Mouse (Mus musculus) liver, embryonic 15.5 days (tissue): ENCODE results near the gene Exoc3l4. TPM values are rescaled to one million over a fixed set of nuclear protein-coding genes. Genes with fewer than 3 reads are reported as not detected.
A peak's percentile ranks its signal among the peaks of the same experiment; 100 is the strongest.

Source experiments
- ATAC-seq: fragments of 200-750 bp; cut with Nextera tagmentation; 2 replicates; pipeline ENCODE4 v1.8.0; 2017; ENCODE audit warnings: moderate number of reproducible peaks, mild to moderate bottlenecking, moderate library complexity; ENCODE audit not compliant: insufficient read depth
- H3K27ac ChIP-seq: fragments of 300-500 bp; sonication (generic); replicated peaks from 2 replicates; pipeline ENCODE4 v1.5.1; 2015; ENCODE audit warnings: mild to moderate bottlenecking, inconsistent platforms
- H3K27me3 ChIP-seq: fragments of 300-500 bp; sonication (generic); 2 replicates; pipeline ENCODE4 v1.6.1; 2015; ENCODE audit warnings: mild to moderate bottlenecking, inconsistent platforms
- H3K36me3 ChIP-seq: fragments of 300-500 bp; sonication (generic); replicated peaks from 2 replicates; pipeline ENCODE4 v1.6.1; 2015; ENCODE audit warnings: moderate library complexity, mild to moderate bottlenecking, inconsistent platforms
- H3K4me1 ChIP-seq: fragments of 300-500 bp; sonication (generic); replicated peaks from 2 replicates; pipeline ENCODE4 v1.6.1; 2015; ENCODE audit warnings: inconsistent platforms
- H3K4me2 ChIP-seq: fragments of 300-500 bp; sonication (generic); 2 replicates; pipeline ENCODE4 v1.6.1; 2015; ENCODE audit warnings: moderate library complexity, mild to moderate bottlenecking, inconsistent platforms
- H3K4me3 ChIP-seq: fragments of 300-500 bp; sonication (generic); replicated peaks from 2 replicates; pipeline ENCODE4 v1.5.1; 2015; ENCODE audit warnings: mild to moderate bottlenecking, inconsistent platforms
- H3K9ac ChIP-seq: fragments of 300-500 bp; sonication (generic); 2 replicates; pipeline ENCODE4 v1.6.1; 2015; ENCODE audit warnings: moderate library complexity, mild to moderate bottlenecking, inconsistent platforms
- H3K9me3 ChIP-seq: fragments of 300-500 bp; sonication (generic); replicated peaks from 2 replicates; pipeline ENCODE4 v1.6.1; 2016; ENCODE audit warnings: inconsistent platforms
- WGBS: fragments of 180-500 bp; shearing (Covaris S2); methylation state at CpG from one replicate; pipeline ENCODE4 v1.1.7; 2015; ENCODE audit warnings: mixed read lengths; ENCODE audit not compliant: insufficient replicate concordance; 5-methylcytosine and 5-hydroxymethylcytosine counted together
- polyA plus RNA-seq: library from polyadenylated mRNA; unstranded; fragments of >200 nt; fragmentation: Nextera tagmentation; extraction: Ambion mirVana; gene quantifications from 2 replicates; pipeline ENCODE4 v1.2.1, GENCODE M21; 2015

Gene Exoc3l4
- polyA plus RNA-seq, 1 experiment from 2014 or later = 23.5 TPM

DNA sequence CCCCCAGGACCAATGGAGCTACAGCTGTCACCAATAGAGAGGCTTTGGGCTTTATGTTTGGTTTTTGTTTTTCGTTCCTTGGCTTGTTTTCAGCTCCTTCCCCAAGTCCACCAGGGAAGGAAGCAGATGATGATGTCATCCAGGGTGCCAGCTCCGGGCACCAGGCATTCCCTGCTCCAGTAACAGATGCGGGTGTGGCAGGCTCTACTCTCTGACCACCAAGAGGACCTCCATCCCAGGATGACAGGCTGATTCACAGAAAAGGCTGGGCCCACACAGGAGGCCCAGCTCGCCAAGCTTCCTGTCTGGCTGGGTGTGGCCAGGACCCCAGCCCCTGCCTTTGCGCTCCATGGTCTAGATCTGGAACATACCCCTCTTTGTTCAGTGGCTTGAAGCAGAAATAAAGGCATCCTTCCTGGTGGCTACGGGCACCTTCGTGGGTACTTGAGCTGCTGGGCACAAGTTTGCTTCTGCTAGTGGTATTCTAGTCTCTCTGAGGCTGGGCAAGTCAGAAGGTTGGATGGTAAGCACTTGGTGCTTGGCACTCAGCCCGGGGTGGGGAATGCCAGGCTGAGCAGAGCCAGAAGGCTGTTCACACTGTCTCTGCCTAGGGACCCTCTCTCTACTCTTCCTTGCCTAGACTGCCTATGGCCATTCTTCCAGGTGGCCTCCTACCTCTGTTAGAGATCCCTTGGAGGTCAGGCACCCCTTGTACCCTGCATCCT is 5.0 kb upstream of the Exoc3l4 start:
- Histone ChIP-seq H3K9me3 (no peaks in the 10 kb centered on the region), H3K36me3 (no peaks in the 10 kb centered on the region), H3K27ac (no peak overlapping the region), H3K4me2 (no peak overlapping the region), H3K27me3 (peaks cover 71% of the 10 kb centered on the region), H3K4me1 (peaks cover 22% of the 10 kb centered on the region), H3K4me3 (no peak overlapping the region), H3K9ac (no peak overlapping the region)
- no peak for ATAC-seq
- WGBS = 62% methylated on average over 8 of the region's 8 CpGs

DNA sequence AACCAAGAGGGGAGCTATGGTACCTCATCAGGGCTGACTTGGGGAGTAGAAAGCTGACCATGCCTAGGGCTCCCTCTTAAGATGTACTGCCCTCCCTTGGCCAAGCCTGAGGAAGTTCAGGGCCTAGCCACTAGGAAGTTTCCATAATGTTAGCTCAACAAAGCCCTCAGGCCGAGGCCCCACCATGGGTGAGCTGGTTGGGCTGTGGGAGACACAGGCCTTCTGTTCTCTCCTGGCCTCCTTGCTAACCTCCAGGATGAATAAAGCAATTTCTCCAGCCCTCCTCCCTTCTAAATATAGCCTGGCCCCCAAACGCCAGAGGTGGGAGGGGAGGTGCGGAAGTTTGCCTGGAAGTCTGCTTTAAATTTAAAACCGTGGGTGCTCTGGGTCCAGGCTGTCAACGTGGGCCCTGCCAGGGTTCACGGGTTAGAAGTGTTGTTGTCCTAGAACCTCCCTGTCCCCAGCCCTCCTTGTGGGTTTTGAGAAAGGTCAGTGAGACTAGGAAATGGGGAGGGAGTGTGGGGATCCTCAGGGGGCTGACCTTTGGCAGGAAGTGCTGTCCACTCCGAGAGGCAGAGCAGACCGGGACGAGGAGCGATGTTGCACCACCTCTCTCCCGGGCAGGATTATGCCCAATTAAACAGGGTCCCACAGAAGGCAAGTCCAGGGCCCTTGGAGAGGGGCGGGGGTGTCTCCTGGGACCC is 4.1 kb upstream of the Exoc3l4 start:
- H3K4me3 ChIP-seq = no peak overlapping the region; the same call in 1 of the 2 replicates
- WGBS = 30% methylated on average over 12 of the region's 12 CpGs
- peaks cover 20% of the 10 kb centered on the region for H3K4me1 ChIP-seq
- no peaks in the 10 kb centered on the region for H3K36me3 ChIP-seq
- no peak overlapping the region for H3K9ac ChIP-seq
- H3K9me3 ChIP-seq = no peaks in the 10 kb centered on the region
- peak overlapping the region; percentile 49 for H3K4me2 ChIP-seq
- H3K27me3 ChIP-seq = peaks cover 71% of the 10 kb centered on the region
- ATAC-seq = no peak
- 0 out of 2 replicates have a peak overlapping the region, but pooled peaks have one; percentile 9 for H3K27ac ChIP-seq

GRCm38 (mm10) chr12:111413300-111413699 is 3.5 kb upstream of the Exoc3l4 start:
- under 1% methylated on average over 21 of the region's 21 CpGs for WGBS
- peak; percentile 45; the same call in 1 of the 2 replicates for ATAC-seq
- Histone ChIP-seq H3K27me3 (peaks cover 71% of the 10 kb centered on the region), H3K9ac (no peak overlapping the region), H3K27ac (0 out of 2 replicates have a peak overlapping the region, but pooled peaks have one; percentile 9), H3K4me3 (no peak overlapping the region; the same call in 1 of the 2 replicates), H3K4me2 (peak overlapping the region; percentile 49), H3K4me1 (peaks cover 20% of the 10 kb centered on the region), H3K9me3 (no peaks in the 10 kb centered on the region), H3K36me3 (no peaks in the 10 kb centered on the region)

DNA sequence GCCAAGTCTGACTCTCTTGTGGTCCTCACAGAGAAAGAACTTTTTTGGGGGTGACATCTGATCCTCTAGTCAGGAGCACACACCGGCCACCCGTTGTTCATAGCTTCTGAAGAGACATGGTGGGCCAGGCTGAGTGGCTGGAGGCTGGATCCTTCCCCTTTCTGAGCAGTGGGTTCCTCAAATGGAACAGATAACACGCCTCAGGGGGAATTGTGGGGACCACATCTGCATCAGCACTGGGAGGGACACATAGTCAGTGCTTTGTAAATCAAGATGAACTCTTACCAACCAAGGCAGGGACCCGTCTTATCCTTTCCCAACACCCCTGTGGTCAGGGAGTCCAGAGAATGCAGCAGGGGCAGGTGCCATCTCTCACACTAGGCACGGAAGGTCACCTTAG is 3.1 kb downstream of the Exoc3l4 start:
- Histone ChIP-seq H3K9me3 (no peaks in the 10 kb centered on the region), H3K27ac (0 out of 2 replicates have a peak overlapping the region, but pooled peaks have one; percentile 14), H3K9ac (no peak overlapping the region), H3K4me3 (no peak overlapping the region), H3K4me2 (peak overlapping the region; percentile 43), H3K27me3 (peaks cover 88% of the 10 kb centered on the region), H3K4me1 (peaks cover 42% of the 10 kb centered on the region), H3K36me3 (0 out of 2 replicates have a peak, but pooled peaks cover 4% of the 10 kb centered on the region)
- ATAC-seq = no peak
- 19% methylated on average over 5 of the region's 5 CpGs for WGBS

DNA sequence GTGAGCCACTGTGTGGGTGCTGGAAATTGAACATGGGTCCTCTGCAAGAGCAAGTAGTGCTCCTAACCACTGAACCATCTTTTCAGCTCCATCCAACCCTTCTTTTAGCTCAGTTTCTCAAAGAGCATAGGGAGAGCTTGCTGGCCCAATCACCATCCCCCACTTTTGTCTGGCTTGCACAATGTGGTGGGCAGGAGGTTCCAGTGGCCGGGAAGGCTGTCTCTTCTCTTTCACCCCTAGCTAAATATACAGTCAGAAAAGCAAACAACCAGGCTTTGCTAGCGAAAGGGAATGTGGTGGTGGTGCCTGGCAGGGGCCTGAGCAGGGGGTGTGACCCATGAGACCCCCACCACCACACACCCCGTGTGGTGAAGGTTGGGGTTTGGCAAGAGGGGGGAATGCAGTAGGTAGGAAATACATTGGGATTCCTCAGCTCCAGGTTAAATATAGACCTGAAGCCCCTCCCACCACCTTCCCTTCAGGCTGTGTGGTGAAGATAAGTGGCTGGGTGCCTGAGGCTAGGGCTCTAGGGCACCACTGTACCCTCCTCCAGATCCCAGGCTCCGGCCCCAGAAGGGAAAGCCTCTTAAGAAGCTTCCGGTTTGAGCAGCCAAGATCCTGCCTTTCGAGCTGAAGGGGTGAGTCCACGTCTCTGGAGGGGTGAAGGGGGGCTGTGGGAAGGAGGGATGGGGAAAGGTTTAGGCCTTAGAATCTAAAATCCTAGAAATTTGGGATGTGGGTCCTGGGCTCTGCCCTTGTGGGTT is 4.3 kb downstream of the Exoc3l4 start:
- Histone ChIP-seq H3K27me3 (peaks cover 97% of the 10 kb centered on the region), H3K27ac (peak overlapping the region; percentile 62), H3K9ac (no peak overlapping the region; the same call in 1 of the 2 replicates), H3K4me2 (peak overlapping the region; percentile 43), H3K4me3 (peak overlapping the region; percentile 19; the same call in 1 of the 2 replicates), H3K4me1 (peaks cover 49% of the 10 kb centered on the region), H3K36me3 (0 out of 2 replicates have a peak, but pooled peaks cover 4% of the 10 kb centered on the region), H3K9me3 (no peaks in the 10 kb centered on the region)
- ATAC-seq = peak; percentile 13; the same call in 1 of the 2 replicates
- WGBS = 18% methylated on average over 7 of the region's 7 CpGs

DNA sequence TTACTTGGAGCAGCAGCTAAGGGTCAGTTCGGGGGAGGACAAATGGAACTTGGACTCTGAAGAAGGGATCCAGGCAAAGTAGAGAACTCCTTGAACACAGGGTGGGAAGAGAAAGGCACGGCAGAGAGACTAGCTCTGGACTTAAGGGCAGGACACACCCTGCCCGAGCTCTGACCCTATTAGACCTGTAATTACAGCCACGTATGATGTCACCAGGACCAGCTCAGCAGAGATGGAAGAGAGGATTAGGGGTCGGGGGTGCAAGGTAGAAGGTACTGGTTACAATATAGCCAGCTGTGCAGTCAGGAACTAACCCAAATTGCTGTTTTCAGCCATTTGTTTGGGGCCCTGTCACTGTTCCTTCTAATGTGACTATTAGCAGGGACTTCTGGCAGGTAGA is 6.0 kb downstream of the Exoc3l4 start:
- 49% methylated on average over 5 of the region's 5 CpGs for WGBS
- Histone ChIP-seq H3K4me3 (no peak overlapping the region), H3K9me3 (no peaks in the 10 kb centered on the region), H3K4me2 (no peak overlapping the region), H3K36me3 (0 out of 2 replicates have a peak, but pooled peaks cover 4% of the 10 kb centered on the region), H3K9ac (no peak overlapping the region), H3K4me1 (peaks cover 51% of the 10 kb centered on the region), H3K27ac (no peak overlapping the region), H3K27me3 (peaks cover 97% of the 10 kb centered on the region)
- no peak for ATAC-seq

GRCm38 (mm10) chr12:111423570-111424129 is 6.8 kb downstream of the Exoc3l4 start:
- no peak for ATAC-seq
- Histone ChIP-seq H3K27ac (no peak overlapping the region), H3K9ac (no peak overlapping the region), H3K27me3 (peaks cover 98% of the 10 kb centered on the region), H3K4me1 (peaks cover 59% of the 10 kb centered on the region), H3K36me3 (0 out of 2 replicates have a peak, but pooled peaks cover 4% of the 10 kb centered on the region), H3K4me2 (no peak overlapping the region), H3K4me3 (no peak overlapping the region), H3K9me3 (no peaks in the 10 kb centered on the region)
- 21% methylated on average over 43 of the region's 43 CpGs for WGBS

- no peak overlapping the region for H3K4me2 ChIP-seq
- 40% methylated on average over 9 of the region's 9 CpGs for WGBS
- H3K4me1 ChIP-seq = peaks cover 66% of the 10 kb centered on the region
- ATAC-seq = no peak
- H3K9ac ChIP-seq = no peak overlapping the region
- 0 out of 2 replicates have a peak, but pooled peaks cover 4% of the 10 kb centered on the region for H3K36me3 ChIP-seq
- H3K4me3 ChIP-seq = no peak overlapping the region
- H3K9me3 ChIP-seq = no peaks in the 10 kb centered on the region
- peaks cover 98% of the 10 kb centered on the region for H3K27me3 ChIP-seq
- H3K27ac ChIP-seq = no peak overlapping the region
These were observed 7.7 kb downstream of the Exoc3l4 start for GRCm38 (mm10) chr12:111424547-111424946.

DNA sequence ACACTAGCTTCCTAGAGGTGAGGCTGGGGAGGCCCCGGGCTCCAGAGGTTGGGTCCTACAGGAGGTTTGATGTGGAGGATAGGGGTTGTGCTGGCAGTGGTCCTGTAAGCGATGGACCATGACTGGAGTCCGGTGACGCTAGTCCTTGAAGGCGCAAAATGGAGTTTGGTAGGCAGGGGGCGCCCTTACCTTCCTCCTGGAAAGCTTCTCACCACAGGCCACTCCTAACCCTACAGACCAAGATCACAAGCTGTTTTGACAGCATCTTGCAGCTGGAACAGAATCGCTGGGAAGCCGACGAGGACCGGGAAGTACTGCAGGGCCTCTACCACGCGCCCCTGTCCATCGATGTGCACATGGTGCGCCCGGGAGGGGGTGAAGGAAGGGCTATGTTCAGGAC is 8.4 kb downstream of the Exoc3l4 start:
- WGBS = 4% methylated on average over 15 of the region's 15 CpGs
- Histone ChIP-seq H3K27me3 (peaks cover 98% of the 10 kb centered on the region), H3K27ac (no peak overlapping the region), H3K4me3 (no peak overlapping the region), H3K4me2 (no peak overlapping the region), H3K9me3 (no peaks in the 10 kb centered on the region), H3K36me3 (0 out of 2 replicates have a peak, but pooled peaks cover 4% of the 10 kb centered on the region), H3K4me1 (peaks cover 66% of the 10 kb centered on the region), H3K9ac (no peak overlapping the region)
- no peak for ATAC-seq

DNA sequence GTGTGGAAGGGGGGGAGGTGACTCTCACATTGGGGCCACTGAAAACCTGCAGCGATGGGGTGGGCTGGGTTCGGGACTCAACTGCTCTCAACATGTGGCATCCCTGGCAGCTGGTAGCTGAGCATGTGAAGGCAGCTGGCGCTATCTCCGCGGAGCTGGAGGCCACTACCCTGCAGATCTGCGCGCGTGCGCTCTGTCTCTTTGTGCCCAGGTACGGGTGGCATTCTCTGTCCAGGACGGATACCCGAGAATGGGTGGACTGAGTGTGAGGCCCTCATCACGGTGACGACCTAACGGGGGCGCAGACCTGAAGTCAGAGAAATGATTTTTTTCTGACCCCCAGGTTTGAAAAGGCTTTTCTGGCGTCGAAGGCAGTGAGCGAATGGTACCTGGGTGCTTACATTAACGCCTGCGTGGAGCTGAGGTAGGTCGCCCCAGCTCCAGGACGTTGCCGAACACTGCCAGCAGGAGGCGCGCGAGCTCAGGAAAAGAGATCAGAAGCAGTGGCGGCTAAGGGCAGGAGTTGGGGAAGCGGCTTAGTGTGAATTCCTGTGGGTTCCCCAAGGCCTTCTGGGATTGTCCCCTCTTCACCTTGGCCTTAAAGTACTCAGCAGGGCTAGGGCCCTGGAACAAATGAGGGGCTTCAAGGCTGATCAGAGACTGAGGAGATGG is 9.1 kb downstream of the Exoc3l4 start:
- H3K9me3 ChIP-seq = no peaks in the 10 kb centered on the region
- H3K36me3 ChIP-seq = 0 out of 2 replicates have a peak, but pooled peaks cover 4% of the 10 kb centered on the region
- H3K4me1 ChIP-seq = peaks cover 68% of the 10 kb centered on the region
- peaks cover 100% of the 10 kb centered on the region for H3K27me3 ChIP-seq
- no peak overlapping the region for H3K27ac ChIP-seq
- peak; percentile 38; the same call in 1 of the 2 replicates for ATAC-seq
- no peak overlapping the region for H3K4me3 ChIP-seq
- H3K4me2 ChIP-seq = no peak overlapping the region
- H3K9ac ChIP-seq = no peak overlapping the region
- 17% methylated on average over 29 of the region's 29 CpGs for WGBS
